Mouse (Mus musculus) adrenal gland, adult 8-10 months (tissue): ENCODE data around the gene Cacna1e. TPM values are rescaled to one million over a fixed set of nuclear protein-coding genes. Genes with fewer than 3 reads are reported as not detected.

Experiments used
- total RNA-seq, 4 experiments: library from RNA; stranded (reverse); gene quantifications; 2 replicates each; pipeline ENCODE4 v1.2.4; 2022

Cacna1e gene
- total RNA-seq, 4 experiments from 2014 or later = 0.12 to 0.78 (median 0.50) TPM

Other genes with a start within 250 kb of the Cacna1e start
- gene Ier5, start 215.1 kb upstream of the Cacna1e start, total RNA-seq = 10 to 100 TPM in 3 of 4 experiments, 1 to 10 TPM in 1; 7.8 to 11.9 (median 11.2) TPM